Mouse (Mus musculus): ENCODE data around the gene Cd28. TPM values are rescaled to one million over a fixed set of nuclear protein-coding genes. Genes with fewer than 3 reads are reported as not detected.

Gene Cd28
- polyA plus RNA-seq, 1 experiment from 2014 or later: 0.35 TPM

DNA sequence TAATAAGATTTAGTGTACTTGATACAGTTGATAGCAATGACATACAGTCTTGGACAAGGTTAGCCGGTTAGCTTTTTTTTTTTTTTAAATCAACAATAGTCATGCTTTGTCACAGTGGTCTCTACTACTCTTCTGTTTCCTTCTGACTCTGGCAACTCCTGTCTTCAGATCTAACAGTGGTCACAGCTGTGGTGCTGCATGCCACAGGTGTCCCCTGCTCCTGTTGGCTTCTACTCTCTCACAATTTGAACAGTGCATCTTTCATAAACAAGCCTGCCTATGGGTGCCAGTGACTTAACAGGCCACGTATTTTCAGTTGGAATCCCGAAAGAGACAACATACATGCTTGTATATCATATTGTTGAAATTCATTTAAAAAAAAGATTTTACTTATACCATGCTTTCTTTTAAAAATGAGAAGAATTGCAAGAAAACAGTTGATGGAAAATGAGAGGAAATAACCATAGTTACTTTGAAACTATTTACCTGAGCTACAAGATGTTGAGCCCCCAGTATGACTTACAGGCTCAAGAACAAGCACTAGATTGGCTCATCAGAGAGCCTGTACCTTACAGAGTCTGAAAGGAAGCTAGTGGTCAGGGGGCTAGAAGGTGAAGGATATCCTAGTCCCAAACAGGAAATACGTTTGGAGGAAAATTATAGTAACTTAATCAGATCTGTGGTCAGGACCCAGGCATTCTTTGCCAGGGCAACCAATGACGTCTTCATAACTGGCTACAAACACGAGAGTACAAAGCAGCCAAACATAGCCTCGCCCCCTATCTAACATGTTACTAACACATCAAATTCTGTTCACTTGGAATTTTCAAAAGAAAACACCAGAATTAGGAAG is 39.0 kb downstream of the Cd28 start:
- DNase-seq (ENCODE audit: low spot score) (no peak), ATAC-seq (ENCODE audit: low read depth) (no peak)
- Histone ChIP-seq H3K9me3 (ENCODE audit: control insufficient read depth, low read length) (no peaks in the 10 kb centered on the region), H3K4me2 (ENCODE audit: low read depth, low read length) (no peak overlapping the region), H3K27me3 (replicated peaks; ENCODE audit: control insufficient read depth, insufficient read depth, low read length) (no peaks in the 10 kb centered on the region), H3K9ac (ENCODE audit: low read depth, low read length) (no peak overlapping the region), H3K4me3 (ENCODE audit: low read depth, low read length) (no peak overlapping the region), H3K36me3 (ENCODE audit: control insufficient read depth, insufficient read depth, low read length) (no peaks in the 10 kb centered on the region), H3K27ac (replicated peaks; ENCODE audit: low read depth, low read length) (no peak overlapping the region), H3K4me1 (ENCODE audit: control insufficient read depth, insufficient read depth, low read length) (no peaks in the 10 kb centered on the region)
- WGBS: 74% methylated on average over 7 of the region's 7 CpGs

DNA sequence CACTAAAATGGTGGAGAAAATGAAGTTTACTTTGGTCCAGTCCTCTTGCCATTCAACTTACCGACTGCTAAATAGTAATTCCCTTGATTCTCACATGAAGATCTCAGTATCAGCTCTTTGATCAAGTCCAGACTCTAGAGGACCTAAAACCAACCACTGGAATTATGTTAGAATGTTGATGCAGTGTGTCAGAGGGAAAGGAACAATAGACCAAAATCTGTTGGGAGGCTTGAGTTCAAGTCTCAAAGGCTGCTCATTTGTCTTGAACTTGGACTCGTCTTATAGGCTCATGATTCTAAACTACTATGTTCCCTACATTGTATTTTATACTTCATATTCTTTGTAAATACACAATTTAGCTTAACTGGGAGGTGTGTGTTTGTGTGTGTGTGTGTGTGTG is 41.0 kb downstream of the Cd28 start:
- Histone ChIP-seq H3K4me1 (ENCODE audit: control insufficient read depth, insufficient read depth, low read length) (no peaks in the 10 kb centered on the region), H3K27ac (replicated peaks; ENCODE audit: low read depth, low read length) (no peak overlapping the region), H3K9me3 (ENCODE audit: control insufficient read depth, low read length) (no peaks in the 10 kb centered on the region), H3K9ac (ENCODE audit: low read depth, low read length) (no peak overlapping the region), H3K36me3 (ENCODE audit: control insufficient read depth, insufficient read depth, low read length) (no peaks in the 10 kb centered on the region), H3K27me3 (replicated peaks; ENCODE audit: control insufficient read depth, insufficient read depth, low read length) (no peaks in the 10 kb centered on the region), H3K4me2 (ENCODE audit: low read depth, low read length) (no peak overlapping the region), H3K4me3 (ENCODE audit: low read depth, low read length) (no peak overlapping the region)
- ATAC-seq (ENCODE audit: low read depth) (no peak), DNase-seq (ENCODE audit: low spot score) (no peak)
- WGBS: 93% methylated on average over 2 of the region's 2 CpGs

DNA sequence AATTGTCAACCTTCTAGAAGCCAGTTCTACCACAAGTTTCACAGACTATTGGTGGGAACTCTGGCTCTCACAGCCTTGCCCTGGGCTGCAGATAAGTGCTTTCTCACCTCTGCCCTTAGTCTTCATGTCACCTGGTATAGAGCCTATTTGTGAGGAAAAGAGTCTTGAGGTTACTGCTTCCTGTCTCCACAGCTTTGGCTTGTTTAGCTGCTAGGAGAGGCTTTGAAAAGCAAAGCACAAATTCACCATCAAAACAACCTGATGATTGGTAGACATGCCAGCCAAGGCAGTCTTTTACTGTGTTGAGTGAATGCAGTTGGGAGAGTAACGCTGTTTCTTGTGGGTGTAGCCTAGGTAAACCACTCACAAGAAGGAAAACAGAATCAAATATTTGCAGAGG is 41.6 kb downstream of the Cd28 start:
- Histone ChIP-seq H3K27ac (replicated peaks; ENCODE audit: low read depth, low read length) (no peak overlapping the region), H3K4me1 (ENCODE audit: control insufficient read depth, insufficient read depth, low read length) (no peaks in the 10 kb centered on the region), H3K4me3 (ENCODE audit: low read depth, low read length) (no peak overlapping the region), H3K4me2 (ENCODE audit: low read depth, low read length) (no peak overlapping the region), H3K9ac (ENCODE audit: low read depth, low read length) (no peak overlapping the region), H3K9me3 (ENCODE audit: control insufficient read depth, low read length) (no peaks in the 10 kb centered on the region), H3K36me3 (ENCODE audit: control insufficient read depth, insufficient read depth, low read length) (no peaks in the 10 kb centered on the region), H3K27me3 (replicated peaks; ENCODE audit: control insufficient read depth, insufficient read depth, low read length) (no peaks in the 10 kb centered on the region)
- no peak for DNase-seq (ENCODE audit: low spot score)
- 87% methylated on average over 1 of the region's 1 CpGs for WGBS
- ATAC-seq (ENCODE audit: low read depth): no peak

DNA sequence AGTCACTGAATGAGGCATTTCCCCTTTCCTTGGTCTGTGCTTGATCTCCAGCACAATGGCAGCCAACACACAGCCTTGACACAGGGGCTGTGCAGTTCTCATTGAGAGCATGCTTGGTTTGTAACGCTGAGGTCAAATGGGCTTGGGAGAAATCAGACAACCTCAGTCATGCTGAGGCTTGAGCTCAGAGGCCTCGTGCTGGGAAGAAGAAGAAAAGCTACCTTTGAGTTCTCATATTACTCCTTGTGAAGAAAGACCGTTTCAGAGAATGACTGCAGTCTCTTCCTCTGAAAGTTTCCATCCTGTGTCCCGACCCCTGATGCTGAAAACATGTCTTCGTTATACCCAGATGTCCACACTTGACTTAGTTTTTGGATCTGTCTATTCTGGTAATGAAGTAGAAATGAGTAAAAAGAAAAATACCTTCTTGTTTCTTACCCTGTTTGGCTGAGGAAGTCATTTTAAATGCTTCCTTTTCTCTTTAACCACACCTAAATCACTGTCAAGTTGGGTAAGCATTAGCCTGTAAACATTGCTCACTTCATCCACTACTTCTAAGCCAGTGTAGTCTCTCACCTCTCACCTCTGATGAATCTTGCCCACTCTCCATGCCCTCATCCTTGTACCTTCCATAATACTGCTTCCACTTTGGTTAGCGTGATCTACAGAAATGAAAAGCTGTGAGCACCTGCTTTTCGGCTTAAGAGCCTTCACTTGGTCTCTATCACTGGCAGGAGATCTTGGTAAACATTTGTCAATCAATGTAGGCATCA is 43.1 kb downstream of the Cd28 start:
- ATAC-seq (ENCODE audit: low read depth) (no peak), DNase-seq (ENCODE audit: low spot score) (no peak)
- H3K4me2 ChIP-seq (ENCODE audit: low read depth, low read length): no peak overlapping the region
- no peaks in the 10 kb centered on the region for H3K9me3 ChIP-seq (ENCODE audit: control insufficient read depth, low read length)
- H3K36me3 ChIP-seq (ENCODE audit: control insufficient read depth, insufficient read depth, low read length): no peaks in the 10 kb centered on the region
- H3K4me1 ChIP-seq (ENCODE audit: control insufficient read depth, insufficient read depth, low read length): no peaks in the 10 kb centered on the region
- no peak overlapping the region for H3K4me3 ChIP-seq (ENCODE audit: low read depth, low read length)
- no peak overlapping the region for H3K27ac ChIP-seq (replicated peaks; ENCODE audit: low read depth, low read length)
- 47% methylated on average over 7 of the region's 7 CpGs for WGBS
- no peak overlapping the region for H3K9ac ChIP-seq (ENCODE audit: low read depth, low read length)
- no peaks in the 10 kb centered on the region for H3K27me3 ChIP-seq (replicated peaks; ENCODE audit: control insufficient read depth, insufficient read depth, low read length)

DNA sequence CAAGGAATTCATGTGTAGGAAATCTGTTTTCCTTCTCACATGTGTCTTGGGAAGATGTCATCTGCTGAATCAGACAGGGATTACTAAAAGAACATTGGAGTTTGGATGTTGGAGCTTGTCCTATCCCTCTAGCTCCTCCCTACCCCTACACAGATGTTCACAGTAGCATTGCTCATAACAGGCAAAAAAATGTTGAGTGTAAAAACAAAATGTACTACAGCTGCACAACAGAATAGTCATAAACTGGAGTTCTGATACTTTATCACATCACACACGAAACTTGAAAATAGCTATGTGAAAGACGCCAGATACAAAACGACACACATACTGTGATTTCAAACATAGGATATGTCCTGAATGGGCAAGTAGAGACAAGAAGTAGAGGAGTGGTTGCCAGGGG is 43.9 kb downstream of the Cd28 start:
- Histone ChIP-seq H3K36me3 (ENCODE audit: control insufficient read depth, insufficient read depth, low read length) (no peaks in the 10 kb centered on the region), H3K4me3 (ENCODE audit: low read depth, low read length) (no peak overlapping the region), H3K4me1 (ENCODE audit: control insufficient read depth, insufficient read depth, low read length) (no peaks in the 10 kb centered on the region), H3K9me3 (ENCODE audit: control insufficient read depth, low read length) (no peaks in the 10 kb centered on the region), H3K27me3 (replicated peaks; ENCODE audit: control insufficient read depth, insufficient read depth, low read length) (no peaks in the 10 kb centered on the region), H3K27ac (replicated peaks; ENCODE audit: low read depth, low read length) (no peak overlapping the region), H3K9ac (ENCODE audit: low read depth, low read length) (no peak overlapping the region), H3K4me2 (ENCODE audit: low read depth, low read length) (no peak overlapping the region)
- DNase-seq (ENCODE audit: low spot score) (no peak), ATAC-seq (ENCODE audit: low read depth) (no peak)
- WGBS: 76% methylated on average over 3 of the region's 3 CpGs

DNA sequence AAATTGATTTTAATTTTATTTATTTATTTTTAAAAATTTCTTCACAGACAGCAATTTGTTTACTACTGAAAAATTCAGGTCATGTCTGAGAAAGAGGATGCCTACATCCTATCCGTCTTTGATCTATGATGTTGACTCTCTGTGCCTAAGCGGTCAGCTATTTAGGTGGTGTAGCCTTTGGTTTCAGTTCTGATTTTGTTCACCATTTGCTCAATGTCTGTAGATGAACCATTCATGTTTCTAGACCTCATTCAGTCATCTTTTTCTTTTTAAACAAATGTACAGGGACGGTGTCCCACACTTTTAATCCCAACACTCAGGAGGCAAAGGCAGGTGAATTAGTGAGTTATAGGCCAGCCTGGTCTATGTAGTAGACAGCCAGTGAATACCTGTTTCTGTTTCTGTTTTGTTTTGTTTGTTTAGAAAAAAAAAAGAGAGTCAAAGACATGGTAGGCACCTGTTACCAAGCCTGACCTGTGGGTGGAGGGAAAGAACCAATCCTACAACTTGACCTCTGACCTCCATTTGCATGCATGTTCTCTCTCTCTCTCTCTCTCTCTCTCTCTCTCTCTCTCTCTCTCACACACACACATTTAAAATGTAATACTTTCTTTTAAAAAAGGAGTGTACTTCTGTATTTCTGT is 45.0 kb downstream of the Cd28 start:
- no peaks in the 10 kb centered on the region for H3K4me1 ChIP-seq (ENCODE audit: control insufficient read depth, insufficient read depth, low read length)
- WGBS: 94% methylated on average over 3 of the region's 3 CpGs
- H3K4me2 ChIP-seq (ENCODE audit: low read depth, low read length): no peak overlapping the region
- no peaks in the 10 kb centered on the region for H3K36me3 ChIP-seq (ENCODE audit: control insufficient read depth, insufficient read depth, low read length)
- no peak for ATAC-seq (ENCODE audit: low read depth)
- no peak for DNase-seq (ENCODE audit: low spot score)
- no peaks in the 10 kb centered on the region for H3K9me3 ChIP-seq (ENCODE audit: control insufficient read depth, low read length)
- no peak overlapping the region for H3K4me3 ChIP-seq (ENCODE audit: low read depth, low read length)
- no peak overlapping the region for H3K27ac ChIP-seq (replicated peaks; ENCODE audit: low read depth, low read length)
- H3K9ac ChIP-seq (ENCODE audit: low read depth, low read length): no peak overlapping the region
- no peaks in the 10 kb centered on the region for H3K27me3 ChIP-seq (replicated peaks; ENCODE audit: control insufficient read depth, insufficient read depth, low read length)

DNA sequence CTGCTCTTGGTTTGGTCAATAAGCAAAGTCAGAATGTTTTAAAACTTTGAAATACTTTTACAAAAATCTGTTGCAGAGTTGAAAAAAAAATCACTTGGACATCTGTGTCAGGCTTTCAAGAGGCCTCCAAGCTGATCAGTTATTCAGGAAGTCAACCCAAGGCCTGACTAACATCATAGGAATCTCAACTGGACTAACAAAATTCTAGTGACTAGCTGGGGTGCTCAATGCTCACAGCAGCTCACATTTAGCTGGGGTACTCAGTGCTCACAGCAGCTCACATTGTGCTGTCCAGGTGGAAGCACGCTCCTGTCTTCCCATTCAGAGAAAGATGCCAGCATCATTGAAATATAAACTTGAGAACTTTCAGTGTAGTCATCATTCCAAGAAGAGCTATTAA is 45.9 kb downstream of the Cd28 start:
- Histone ChIP-seq H3K4me2 (ENCODE audit: low read depth, low read length) (no peak overlapping the region), H3K27me3 (replicated peaks; ENCODE audit: control insufficient read depth, insufficient read depth, low read length) (no peaks in the 10 kb centered on the region), H3K9me3 (ENCODE audit: control insufficient read depth, low read length) (no peaks in the 10 kb centered on the region), H3K4me3 (ENCODE audit: low read depth, low read length) (no peak overlapping the region), H3K9ac (ENCODE audit: low read depth, low read length) (no peak overlapping the region), H3K4me1 (ENCODE audit: control insufficient read depth, insufficient read depth, low read length) (no peaks in the 10 kb centered on the region), H3K27ac (replicated peaks; ENCODE audit: low read depth, low read length) (no peak overlapping the region), H3K36me3 (ENCODE audit: control insufficient read depth, insufficient read depth, low read length) (no peaks in the 10 kb centered on the region)
- WGBS: 91% methylated on average over 1 of the region's 1 CpGs
- DNase-seq (ENCODE audit: low spot score): no peak
- no peak for ATAC-seq (ENCODE audit: low read depth)

DNA sequence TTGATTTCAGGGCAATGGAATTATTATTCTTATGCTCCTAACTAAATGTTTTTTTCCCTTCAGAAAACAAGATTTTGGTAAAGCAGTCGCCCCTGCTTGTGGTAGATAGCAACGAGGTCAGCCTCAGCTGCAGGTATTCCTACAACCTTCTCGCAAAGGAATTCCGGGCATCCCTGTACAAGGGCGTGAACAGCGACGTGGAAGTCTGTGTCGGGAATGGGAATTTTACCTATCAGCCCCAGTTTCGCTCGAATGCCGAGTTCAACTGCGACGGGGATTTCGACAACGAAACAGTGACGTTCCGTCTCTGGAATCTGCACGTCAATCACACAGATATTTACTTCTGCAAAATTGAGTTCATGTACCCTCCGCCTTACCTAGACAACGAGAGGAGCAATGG is 46.3 kb downstream of the Cd28 start:
- WGBS: 81% methylated on average over 20 of the region's 20 CpGs
- Histone ChIP-seq H3K4me1 (ENCODE audit: control insufficient read depth, insufficient read depth, low read length) (no peaks in the 10 kb centered on the region), H3K27ac (replicated peaks; ENCODE audit: low read depth, low read length) (no peak overlapping the region)

More for the DNA sequence above, 46.3 kb downstream of the Cd28 start:
- DNase-seq (ENCODE audit: low spot score) (no peak), ATAC-seq (ENCODE audit: low read depth) (no peak)
- H3K9me3 ChIP-seq (ENCODE audit: control insufficient read depth, low read length): no peaks in the 10 kb centered on the region
- H3K36me3 ChIP-seq (ENCODE audit: control insufficient read depth, insufficient read depth, low read length): no peaks in the 10 kb centered on the region
- H3K4me3 ChIP-seq (ENCODE audit: low read depth, low read length): no peak overlapping the region
- H3K4me2 ChIP-seq (ENCODE audit: low read depth, low read length): no peak overlapping the region
- H3K9ac ChIP-seq (ENCODE audit: low read depth, low read length): no peak overlapping the region
- H3K27me3 ChIP-seq (replicated peaks; ENCODE audit: control insufficient read depth, insufficient read depth, low read length): no peaks in the 10 kb centered on the region

All from embryonic facial prominence, embryonic 14.5 days (tissue).